In genomic region chr7:101650565-101650964, GRCm38 (mm10) we compare ENCODE assay signal across 10 mouse cellular contexts. TPM values are rescaled to one million over a fixed set of nuclear protein-coding genes. Genes with fewer than 3 reads are reported as not detected.
DNase-seq lines count a peak whose midpoint lies in the region; ATAC-seq and TF ChIP-seq lines count a peak whose summit lies in the region.
"Had no signal": no experiment of that assay in that cellular context is flagged by ENCODE, and none has a peak within 500 bp of the region (broad histone marks: within the 10 kb centered on the region; RNA-seq: fewer than 3 reads in every experiment).

No protein-coding gene starts in this region.

- intact Hi-C loops in left cerebral cortex, adult 2 months (cut with DNase I), result loop anchor here (5.0 kb wide), 1 partner anchor 352 kb away; no protein-coding TSS in a partner anchor

- no peaks in the 10 kb centered on the region; the same call in 1 of the 2 replicates for H3K27me3 ChIP-seq in cerebellum, adult 2 months (ENCODE audit: control insufficient read depth, insufficient read depth, low read length)
- H3K27me3 ChIP-seq in embryonic facial prominence, embryonic 10.5 days (replicated peaks; ENCODE audit: low read depth, poor library complexity, severe bottlenecking), result no peaks in the 10 kb centered on the region
- H3K27me3 ChIP-seq: heart, embryonic 13.5 days had no signal

- no peak for ATAC-seq in inflammation-experienced regulatory T-cells, adult 6 months

- TF ChIP-seq CTCF in cerebellum, adult 2 months (IDR thresholded peaks at IDR 0.05; ENCODE audit: borderline replicate concordance, insufficient read depth, low read depth, low read length), result peak; percentile 25; the same call in 1 of the 2 replicates
- TF ChIP-seq CTCF in left cerebral cortex, adult 2 months (IDR thresholded peaks at IDR 0.05), result peak; percentile 68

- TF ChIP-seq POLR2A in cerebellum, adult 2 months (IDR thresholded peaks at IDR 0.05; ENCODE audit: borderline replicate concordance, insufficient read depth, low read length), result no peak

- no peaks in the 10 kb centered on the region for H3K4me1 ChIP-seq in cerebellum, adult 2 months (ENCODE audit: control insufficient read depth, insufficient read depth, low read length)
- no peaks in the 10 kb centered on the region for H3K4me1 ChIP-seq in embryonic facial prominence, embryonic 10.5 days
- H3K4me1 ChIP-seq: heart, embryonic 13.5 days had no signal

- DNase-seq in cerebellum, adult 2 months, result no peak
- no peak for DNase-seq in cerebellum, adult 8-10 months
- peak in 1 of 2 experiments; percentile 29 for DNase-seq in left cerebral cortex, adult 2 months (ENCODE audit: extremely low spot score in 1 of 2, low spot score in 2 of 2)
- DNase-seq in left cerebral cortex, adult 8-10 months (ENCODE audit: low spot score in 2 of 2), result no peak
- DNase-seq in B cell, adult 2 months, result peak; percentile 30 to 40
- peak; percentile 32 for DNase-seq in embryonic facial prominence, embryonic 10.5 days (ENCODE audit: low spot score)
- DNase-seq in layer of hippocampus, postnatal 10 days (ENCODE audit: low spot score in 2 of 2), result no peak

- H3K27ac ChIP-seq in cerebellum, adult 2 months (ENCODE audit: insufficient read depth, low read length), result no peak overlapping the region
- no peak overlapping the region for H3K27ac ChIP-seq in left cerebral cortex, adult 2 months
- no peak overlapping the region for H3K27ac ChIP-seq in embryonic facial prominence, embryonic 10.5 days (replicated peaks)
- H3K27ac ChIP-seq: heart, embryonic 13.5 days had no signal

- no peaks in the 10 kb centered on the region for H3K9me3 ChIP-seq in embryonic facial prominence, embryonic 10.5 days
- H3K9me3 ChIP-seq: G1E; heart, embryonic 13.5 days had no signal

- no peaks in the 10 kb centered on the region for H3K36me3 ChIP-seq in embryonic facial prominence, embryonic 10.5 days (replicated peaks)
- H3K36me3 ChIP-seq: G1E; heart, embryonic 13.5 days had no signal

- H3K4me3 ChIP-seq in cerebellum, adult 2 months (replicated peaks; ENCODE audit: insufficient read depth, low read depth, low read length), result no peak overlapping the region
- no peak overlapping the region for H3K4me3 ChIP-seq in left cerebral cortex, adult 2 months
- H3K4me3 ChIP-seq in embryonic facial prominence, embryonic 10.5 days, result no peak overlapping the region
- H3K4me3 ChIP-seq: heart, embryonic 13.5 days had no signal

- 38% methylated on average over 3 of the region's 3 CpGs for WGBS in cerebellum, adult 2 months
- 42% methylated on average over 3 of the region's 3 CpGs for whole genome bisulfite sequencing in embryonic facial prominence, embryonic 10.5 days

RNA-seq across cellular contexts. Expression of gene Clpb, which starts 12.9 kb away (rescaled TPM):
- 33.0 and 37.4 TPM in 2 replicates for polyA plus RNA-seq in cerebellum, adult 2 months (2012; rRNA removed)
- total RNA-seq in left cerebral cortex, adult 2 months (2021), result 10 to 100 TPM; 55.6 to 57.1 TPM
- 10 to 100 TPM; 50.4 to 57.6 (median 54.6) TPM for total RNA-seq in left cerebral cortex, adult 8-10 months (2022)
- 56.2 and 58.3 TPM in 2 replicates for polyA plus RNA-seq in embryonic facial prominence, embryonic 10.5 days (2016; fragmentation: Nextera tagmentation; extraction: Ambion mirVana)
- 10 to 100 TPM; 42.8 to 47.1 TPM for total RNA-seq in layer of hippocampus, postnatal 10 days (2021)
- polyA plus RNA-seq in inflammation-experienced regulatory T-cells, adult 6 months (2017; shearing (Covaris generic)), result 10 to 100 TPM in 2 of 3 experiments, 1 to 10 TPM in 1; 9.1 to 12.4 (median 10.7) TPM

Comparison
In these comparisons a context has a peak if more than half of its experiments do, and no peak if none do; other contexts are left out.
1. DNase-seq: peak in B cell, adult 2 months (2 of 2) and embryonic facial prominence, embryonic 10.5 days (single experiment); none in cerebellum, adult 2 months (0 of 2), cerebellum, adult 8-10 months (single experiment), left cerebral cortex, adult 8-10 months (0 of 2) and layer of hippocampus, postnatal 10 days (0 of 2).